Mouse (Mus musculus) erythroid progenitor cell, adult 5-6 weeks (primary cell): ENCODE measurements around the gene Maml3. TPM values are rescaled to one million over a fixed set of nuclear protein-coding genes. Genes with fewer than 3 reads are reported as not detected.

Experiments
- ATAC-seq: replicated peaks from 2 replicates; pipeline ENCODE4 v1.8.0; 2016; ENCODE audit warnings: moderate number of reproducible peaks, mild to moderate bottlenecking, moderate TSS enrichment, inconsistent platforms; ENCODE audit not compliant: poor library complexity, low FRiP score, severe bottlenecking
- total RNA-seq, 2 experiments: library from RNA; stranded (forward) in 1 of 2; stranded (reverse) in 1 of 2; fragments of 150-400 nt in 1 of 2; fragments of 186-747, 209-891 nt in 1 of 2; gene quantifications; 2 replicates each; pipeline versions ENCODE4 v1.2.3 to v1.2.4; 2015 to 2017; ENCODE audit warnings: low replicate concordance in 2 of 2

Maml3 gene
- total RNA-seq, 2 experiments from 2014 or later: 0.15 to 0.84 TPM

DNA sequence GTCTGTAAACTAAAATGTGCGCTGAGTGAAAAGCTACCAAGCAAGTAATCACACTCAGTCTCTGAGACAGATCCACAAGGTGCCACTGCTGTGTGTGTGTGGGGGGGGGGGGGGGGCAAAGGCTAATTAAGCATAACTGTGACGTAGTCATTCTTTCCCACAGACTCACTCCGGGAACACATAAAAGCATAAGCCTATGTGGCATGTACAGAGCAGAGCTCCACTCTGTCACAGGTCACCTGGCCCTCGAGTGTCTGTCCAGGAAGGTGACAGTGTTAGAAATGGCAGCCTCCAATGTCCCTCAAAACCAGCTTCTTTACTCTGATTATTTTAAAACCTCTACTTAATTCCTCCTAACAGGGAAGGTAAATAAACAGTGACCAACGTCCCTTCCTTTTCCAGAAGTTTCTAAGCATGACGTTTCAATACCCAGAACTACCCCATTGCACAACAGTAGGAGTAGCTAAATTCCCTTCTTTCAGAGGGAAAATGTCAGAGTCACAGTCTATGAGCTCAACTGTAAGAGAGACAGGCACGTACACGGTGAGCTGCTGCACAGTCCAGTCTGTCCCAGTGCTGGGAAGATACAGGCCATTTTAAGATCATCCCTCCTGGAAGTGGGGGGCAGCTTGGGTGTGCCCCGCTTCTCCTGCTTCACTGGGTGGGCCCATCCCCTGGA is 93.7 kb downstream of the Maml3 start:
- ATAC-seq: no peak

DNA sequence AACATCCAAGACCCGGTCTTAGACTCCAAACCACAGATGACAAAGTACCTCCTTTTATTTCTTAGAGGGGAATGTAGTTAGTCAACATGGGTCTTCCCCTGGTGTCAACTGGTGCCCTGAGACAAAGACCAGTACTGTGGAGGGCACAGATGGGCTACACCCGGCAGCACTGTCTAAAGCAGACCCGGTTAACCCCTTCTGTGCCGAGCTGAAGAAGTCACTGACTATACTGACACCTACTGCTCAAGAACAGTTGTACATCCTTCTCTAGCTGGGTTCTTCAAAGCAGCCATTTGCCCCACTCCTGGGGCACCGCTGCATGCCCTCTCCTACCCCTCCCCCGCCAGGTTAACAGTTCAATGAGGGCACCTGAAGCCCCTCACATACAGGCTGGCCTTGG is 95.6 kb downstream of the Maml3 start:
- no peak for ATAC-seq

DNA sequence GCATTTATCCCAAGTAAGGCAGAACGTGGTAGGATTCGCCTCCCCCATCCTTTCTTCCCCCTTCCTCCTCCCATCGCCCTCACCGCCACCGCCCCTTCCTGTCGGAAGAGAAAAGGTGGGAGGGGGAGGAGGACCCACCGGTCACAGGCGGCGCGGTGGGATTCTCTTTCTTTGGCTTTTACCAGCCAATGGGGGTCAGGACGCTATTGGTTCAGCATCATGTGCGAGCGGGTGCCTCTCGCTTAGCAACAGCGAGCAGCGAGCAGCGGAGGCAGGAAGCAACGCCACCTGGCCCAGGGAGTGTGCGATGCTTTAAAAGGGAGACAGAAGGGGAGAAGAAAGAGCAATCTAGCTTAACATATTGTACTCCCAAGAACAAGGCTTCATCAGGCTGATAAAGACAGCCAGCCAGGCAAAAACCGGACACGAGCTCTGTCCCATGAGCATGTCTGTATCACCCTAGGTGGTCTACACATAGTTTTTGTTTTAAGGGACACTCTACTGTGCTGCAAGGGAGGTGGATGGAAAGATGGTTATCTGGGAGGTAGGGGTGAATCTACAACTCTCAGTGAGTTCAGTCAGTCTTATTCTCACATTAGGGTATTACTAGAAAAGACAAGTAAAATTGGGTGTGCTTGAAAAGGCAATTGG is 97.1 kb downstream of the Maml3 start:
- no peak for ATAC-seq

DNA sequence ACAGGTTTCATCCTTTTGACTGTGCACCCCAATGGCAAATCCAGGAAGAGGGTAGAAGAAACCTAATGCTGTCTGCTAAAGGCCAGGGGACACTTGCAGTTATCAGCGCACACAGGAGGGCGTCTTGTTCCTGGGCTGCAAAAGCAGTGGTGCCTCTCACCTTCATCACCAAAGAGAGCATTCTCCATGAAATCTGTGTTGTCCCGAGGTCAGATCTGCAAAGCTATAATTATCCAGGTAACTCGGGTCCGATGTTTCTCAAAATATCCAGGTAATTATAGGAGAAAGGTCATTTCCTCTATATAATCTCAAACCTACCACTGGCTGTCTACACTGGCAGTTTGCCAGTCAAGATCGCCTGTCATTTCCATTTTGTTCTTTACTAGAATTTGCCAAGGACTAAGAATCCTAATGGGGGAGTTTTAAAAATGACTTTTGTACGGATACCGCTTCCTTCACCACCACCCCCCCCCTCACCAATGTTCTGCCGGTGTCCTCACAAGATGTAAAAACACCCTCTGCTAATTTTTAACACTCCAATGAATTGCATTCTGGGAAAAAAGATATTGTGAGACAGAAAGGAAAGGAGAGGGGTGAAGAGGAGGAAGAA is 98.0 kb downstream of the Maml3 start:
- ATAC-seq: no peak

DNA sequence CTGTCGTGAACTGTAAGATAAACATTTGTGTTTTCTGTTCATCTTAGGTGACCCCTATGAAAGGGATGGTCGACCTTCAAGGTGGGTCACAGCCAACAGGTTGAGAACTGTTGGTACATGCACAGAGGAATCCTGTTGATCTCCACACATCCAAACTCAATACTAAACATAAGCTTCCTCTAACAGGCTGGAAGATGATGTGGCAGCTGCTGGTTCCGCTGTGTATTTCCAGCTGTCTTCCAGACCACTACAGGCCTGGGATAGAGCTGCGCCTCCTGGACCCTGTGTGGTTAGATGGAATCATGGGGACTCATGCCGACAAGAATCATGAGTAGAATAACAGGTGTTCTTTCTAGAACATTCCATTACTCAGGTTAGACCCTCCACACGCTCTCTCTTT is 101.2 kb downstream of the Maml3 start:
- ATAC-seq: no peak

DNA sequence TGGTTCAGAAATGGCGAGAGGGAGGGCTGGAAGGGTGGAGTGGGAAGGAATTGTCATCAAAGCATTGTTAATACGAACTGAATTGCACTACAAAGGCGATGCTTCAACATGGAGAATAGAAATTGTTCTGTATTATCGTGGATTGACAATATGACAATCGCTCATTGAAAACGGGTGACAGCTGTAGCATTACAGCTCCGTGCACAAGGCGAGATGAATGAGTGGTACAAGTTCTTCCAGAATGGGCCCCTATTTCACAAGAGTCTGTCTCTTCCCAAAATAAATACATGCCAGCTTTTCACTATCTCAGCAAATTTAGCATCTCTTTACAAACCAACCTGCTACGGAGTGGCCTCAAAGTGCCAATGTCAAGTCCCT is 103.4 kb downstream of the Maml3 start:
- ATAC-seq: no peak

DNA sequence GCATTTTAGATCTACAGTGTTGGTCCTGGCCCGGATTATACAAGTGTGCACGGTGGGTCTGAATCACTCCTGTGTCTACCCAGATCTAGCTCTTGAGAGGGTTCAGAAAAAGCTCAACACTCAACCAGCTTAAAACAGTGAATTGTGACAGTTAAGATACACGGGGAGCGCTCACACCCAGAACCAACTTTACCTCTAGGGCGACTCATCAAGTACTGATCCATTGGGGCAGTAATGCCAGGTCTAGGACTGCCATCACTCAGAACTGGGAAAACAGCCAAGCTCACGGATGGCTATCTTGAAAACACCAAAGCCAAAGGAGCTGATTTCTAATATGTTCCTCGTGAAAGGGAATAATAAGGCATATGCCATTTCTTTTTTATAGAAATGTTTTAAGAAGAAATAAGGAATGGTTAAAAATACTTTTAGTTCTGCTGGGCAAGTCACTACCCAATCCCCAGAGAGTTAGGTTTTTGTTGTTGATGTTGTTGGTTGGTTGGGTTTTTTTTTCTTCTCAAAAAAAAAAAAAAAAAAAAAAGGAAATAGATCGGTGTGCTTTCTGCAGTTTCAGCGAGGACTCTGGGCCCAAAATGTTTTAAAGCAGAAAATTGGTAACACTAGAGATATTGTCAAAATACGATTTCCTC is 103.9 kb downstream of the Maml3 start:
- no peak for ATAC-seq

DNA sequence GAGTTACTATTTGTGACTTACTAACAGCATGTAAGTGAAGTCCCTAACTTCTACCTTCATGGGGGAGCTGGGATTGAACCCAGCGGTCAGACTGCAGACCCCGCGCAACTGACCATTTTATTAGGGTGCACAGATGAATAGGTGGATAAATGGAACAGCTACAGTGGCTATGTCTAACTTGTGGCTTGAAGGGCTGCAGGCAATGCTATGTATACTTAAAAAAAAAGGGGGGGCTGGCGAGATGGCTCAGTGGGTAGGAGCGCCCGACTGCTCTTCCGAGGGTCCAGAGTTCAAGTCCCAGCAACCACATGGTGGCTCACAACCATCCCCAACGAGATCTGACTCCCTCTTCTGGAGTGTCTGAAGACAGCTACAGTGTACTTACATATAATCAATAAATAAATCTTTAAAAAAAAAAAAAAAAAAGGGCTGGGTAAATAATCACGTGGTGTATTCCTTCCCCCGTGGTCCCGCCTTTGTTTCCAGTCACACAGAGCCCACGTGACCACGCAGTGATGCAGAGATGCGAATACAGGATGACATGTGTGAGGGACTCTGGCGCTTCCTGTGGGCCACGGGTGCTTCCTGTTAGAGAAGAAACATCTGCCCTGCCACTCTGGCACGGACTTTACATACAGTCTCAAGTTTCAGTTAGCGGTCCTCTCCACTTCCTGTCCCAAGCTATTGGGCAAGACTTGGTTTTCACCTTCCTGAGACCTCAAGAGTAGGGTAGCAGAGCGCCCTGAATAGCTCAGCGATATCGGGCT is 105.0 kb downstream of the Maml3 start:
- ATAC-seq: no peak

DNA sequence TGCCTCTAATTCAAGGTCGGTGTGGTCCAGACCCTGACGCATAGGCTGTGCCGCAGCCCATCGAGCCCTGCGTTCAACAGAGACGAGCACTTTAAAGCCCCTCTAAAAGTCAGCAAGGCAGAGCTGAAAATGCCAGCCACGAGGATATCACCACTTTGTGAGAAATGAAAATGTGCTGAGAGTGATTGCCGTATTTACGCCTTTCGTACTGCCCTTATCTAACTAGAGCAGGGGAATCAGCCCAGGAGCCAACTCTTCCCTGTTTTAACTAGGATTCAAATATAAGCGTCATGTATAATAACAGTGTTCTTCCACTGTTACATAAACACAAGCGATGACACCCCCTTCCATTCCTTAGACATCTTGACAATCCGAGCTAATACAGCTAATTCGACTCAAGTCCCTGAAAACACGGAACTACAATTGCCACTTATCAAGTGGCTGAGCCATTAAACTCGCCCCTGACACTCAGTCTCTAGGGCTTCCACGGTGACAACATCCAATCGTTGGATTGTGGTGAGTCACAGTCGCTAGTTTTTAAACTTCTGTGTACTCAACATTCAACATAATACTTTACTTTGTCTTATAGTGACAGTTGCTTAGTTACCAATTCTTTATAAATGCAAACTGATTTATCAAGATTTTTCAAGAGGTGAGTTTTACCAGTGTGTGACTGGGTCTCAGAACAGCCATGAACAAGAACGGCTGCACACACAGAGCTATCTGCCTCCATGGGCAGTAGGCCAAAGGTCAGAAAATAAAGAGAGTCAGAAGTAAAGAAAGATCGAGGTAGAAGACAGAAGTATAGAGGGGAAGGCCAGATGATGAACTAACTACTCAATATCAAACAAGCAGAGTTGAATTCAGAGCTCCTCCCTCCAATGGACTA is 106.1 kb downstream of the Maml3 start:
- ATAC-seq: no peak

DNA sequence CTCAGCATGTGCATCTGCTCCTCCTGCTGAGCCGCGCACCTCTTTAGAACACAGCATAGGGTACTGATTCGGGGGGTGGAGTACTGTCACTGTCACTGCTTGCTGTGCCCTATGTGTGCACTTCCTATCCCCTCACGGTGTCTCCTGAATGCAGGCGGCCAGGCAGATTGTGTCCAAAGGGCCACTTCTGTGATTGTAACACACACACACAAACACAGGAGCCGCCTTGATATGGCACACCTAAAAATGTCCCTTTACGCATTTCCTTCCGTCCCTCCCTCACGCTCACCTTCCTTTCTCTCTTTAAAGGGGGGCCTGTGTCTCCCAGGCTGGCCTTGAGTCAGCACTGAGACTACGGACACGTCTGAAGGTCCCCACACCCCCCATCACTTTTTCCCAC is 107.3 kb downstream of the Maml3 start:
- no peak for ATAC-seq

DNA sequence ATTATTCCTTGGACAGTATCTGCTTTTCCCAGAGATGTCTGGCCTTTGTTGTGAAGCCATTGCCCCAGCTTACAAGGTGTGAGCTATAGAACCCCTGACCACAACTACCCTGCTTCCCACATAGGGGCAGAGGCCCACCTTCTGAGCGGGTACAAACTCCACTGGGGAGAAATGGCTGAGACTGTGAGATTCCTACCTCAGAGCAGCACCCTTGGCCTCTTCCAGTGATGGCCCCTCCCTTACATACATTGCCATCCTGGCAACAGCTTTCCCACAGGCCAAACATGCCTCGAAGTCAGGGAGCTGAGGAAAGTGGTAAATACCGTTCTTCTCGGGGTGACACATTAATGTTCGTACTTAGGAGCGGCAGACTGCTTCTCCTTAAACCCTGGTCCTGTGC is 118.4 kb downstream of the Maml3 start:
- no peak for ATAC-seq

DNA sequence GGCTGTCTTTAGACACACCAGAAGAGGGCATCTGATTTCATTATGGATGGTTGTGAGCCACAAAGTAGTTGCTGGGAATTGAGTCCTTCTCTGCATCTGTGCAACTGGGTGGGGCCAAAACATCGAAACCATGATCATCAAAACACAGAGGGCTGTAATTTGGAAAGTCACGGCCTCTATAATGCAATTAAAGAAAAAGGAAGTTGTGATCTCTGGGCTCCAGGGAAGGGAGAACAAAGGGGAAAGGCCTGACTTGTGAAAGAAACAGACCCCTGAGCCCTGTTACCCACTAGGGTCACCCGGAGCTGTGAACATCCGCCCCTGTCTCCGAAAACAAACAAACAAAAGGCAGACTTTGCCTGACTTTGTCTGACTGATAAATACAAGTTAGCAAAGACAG is 123.4 kb downstream of the Maml3 start:
- no peak for ATAC-seq

DNA sequence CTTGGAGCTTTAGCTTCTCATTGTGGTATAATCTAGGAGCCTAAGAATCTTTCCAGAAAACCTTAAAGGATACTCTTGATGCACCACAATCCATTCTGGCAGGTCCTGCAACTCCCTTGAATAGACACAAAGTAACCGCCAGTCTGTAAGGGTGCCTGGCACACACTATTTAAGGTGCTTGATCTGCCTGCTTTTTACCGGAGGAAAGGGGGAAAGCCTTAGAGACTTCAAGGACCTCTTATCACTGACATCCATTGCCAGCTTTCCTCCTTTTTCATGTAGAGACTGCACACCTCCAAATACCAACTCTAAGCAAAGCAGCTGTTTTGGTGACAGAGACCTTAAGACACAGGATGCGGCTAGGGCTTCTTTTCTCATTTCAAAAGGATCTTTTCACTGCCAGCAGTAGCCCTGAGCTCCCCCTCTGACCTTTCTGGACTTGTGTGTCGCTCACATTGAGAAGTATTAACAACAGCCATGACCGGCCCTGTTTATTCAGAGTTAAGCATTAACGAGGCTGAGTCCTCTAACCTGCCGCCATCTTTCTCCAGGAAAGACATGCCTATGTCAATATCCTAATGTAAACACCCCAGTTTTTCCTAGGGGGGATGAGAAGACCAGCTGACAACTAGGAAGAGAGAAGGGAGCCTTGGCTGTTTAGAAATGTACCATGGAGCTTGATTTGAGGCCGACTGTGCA is 127.1 kb downstream of the Maml3 start:
- no peak for ATAC-seq

DNA sequence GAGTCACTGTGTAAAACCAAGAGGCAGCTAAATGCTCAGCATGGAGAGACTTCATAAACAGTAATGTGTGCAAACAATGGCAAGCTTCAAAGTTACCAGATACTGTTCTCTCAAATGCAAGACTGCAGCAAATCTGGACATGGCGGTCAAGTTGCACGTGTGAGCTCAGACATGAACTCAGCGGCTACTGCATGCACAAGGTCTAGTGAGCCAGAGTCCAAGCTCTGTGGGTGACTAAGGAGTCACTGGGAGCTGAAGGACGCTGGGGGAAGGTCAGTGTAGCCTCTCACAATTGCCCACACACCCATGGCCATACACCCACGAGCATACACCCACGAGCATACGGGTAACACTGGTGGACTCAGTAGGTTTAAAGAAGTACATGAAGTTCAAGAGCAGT is 130.3 kb downstream of the Maml3 start:
- no peak for ATAC-seq

DNA sequence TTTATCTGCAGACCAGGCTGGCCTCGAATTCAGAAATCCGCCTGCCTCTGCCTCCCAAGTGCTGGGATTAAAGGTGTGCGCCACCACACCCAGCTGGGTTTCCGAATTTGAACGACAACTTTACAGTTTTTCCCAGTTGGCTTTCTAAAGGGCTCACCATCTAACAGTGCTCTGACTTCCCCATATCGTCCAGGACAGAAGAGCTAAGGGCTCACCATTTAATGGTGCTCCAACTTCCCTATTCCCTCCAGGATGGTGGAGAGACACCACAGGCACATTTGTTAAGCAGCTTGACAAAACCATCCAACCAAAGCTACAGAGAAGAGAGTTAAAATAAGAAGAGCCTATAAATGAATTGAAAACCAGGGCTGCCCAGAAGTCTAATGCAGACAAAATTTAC is 130.7 kb downstream of the Maml3 start:
- no peak for ATAC-seq

DNA sequence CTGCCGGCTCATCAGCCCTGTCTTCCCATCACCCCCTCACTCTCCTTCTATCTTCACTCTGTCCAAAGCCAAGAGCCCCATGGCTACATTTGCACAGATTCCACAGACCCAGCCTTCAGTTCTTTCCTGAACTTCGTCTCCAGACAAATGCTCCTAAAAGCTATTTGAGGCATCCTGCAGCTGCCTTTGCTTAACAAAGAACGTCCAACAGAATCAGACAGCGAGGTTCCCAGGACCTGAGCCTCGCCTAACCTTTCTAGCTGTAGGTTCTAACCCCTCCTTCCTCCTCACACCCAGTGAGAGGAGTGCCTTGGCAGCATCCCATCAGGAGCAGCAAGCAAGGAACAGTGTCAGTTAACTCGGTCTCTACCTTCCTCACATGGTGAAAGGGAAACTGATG is 132.3 kb downstream of the Maml3 start:
- ATAC-seq: no peak

DNA sequence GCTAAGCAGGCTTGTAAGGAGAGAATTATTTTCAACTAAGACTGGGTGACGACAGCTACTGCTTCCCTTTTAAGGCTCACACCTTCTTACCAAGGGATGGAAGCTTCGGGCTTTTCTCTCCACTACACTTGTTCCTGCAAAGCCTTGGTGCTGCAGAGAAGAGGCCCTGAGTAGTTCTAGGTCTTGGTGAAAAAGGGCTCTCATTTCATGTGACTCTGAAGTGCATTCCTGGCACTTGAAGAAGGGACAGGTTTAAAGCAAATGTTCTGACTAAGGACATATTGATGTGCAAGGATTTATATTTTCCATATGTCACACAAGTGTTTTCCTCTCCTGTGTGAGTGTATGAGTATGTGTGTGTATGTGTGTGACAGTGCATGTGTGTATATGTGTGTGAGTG is 134.4 kb downstream of the Maml3 start:
- no peak for ATAC-seq

DNA sequence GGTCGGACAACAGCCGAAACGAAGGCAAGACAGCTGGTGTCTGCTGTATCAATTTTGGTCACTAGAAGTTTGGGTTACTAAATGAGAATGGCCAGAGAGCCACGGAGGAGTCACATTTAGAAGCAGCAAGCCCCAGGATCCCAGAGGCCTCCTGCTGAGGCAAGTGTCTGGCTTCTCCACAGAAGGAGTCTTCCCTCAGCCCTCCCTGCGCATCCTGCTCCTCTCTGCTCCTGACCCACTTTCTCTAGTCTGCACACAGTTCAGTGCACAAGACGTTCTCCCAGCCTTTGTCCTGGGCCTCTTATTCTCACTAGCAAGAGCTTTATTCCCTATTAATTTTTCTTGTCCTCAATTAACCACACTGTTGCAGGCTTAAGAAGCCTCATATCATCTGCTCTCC is 135.4 kb downstream of the Maml3 start:
- ATAC-seq: no peak

DNA sequence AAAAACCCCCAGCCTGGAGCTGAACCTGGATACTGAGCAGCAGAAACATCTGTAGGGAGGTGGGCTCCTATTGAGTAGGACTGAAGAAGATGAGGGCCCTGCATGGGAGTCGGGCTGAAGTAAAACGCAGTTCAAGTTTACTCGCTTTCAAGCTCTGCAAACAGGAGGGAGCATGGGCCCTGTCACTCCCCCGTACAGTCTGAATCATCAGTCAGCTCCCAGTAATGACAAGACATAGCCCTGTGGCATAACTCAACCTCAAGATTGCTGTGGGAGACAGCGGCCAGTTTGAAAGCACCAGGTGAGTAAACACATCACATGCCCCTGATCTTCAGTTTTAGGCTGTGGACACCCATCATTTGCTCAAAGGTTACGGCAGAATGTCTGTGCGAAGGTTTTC is 139.0 kb downstream of the Maml3 start:
- 0 out of 2 replicates have a peak, but pooled peaks have one; percentile 42 for ATAC-seq
